Mouse (Mus musculus): ENCODE measurements at regions not wholly inside any gene's neighbourhood (a gene's known extent, or its start where the extent isn't known, plus 50 kb on each side); places are given as distances from the start of the nearest gene placed in this dataset.
"Not testable (repeated sequence)": the region's sequence is repeated elsewhere in the genome, so short reads cannot be mapped to it uniquely, and the experiment has no call there.

GRCm38 (mm10) chr5:148747972-148748764 lies 181.0 kb downstream of the Katnal1 start:
- intact Hi-C loops (cut with DNase I) = no loop called here
- no peak for DNase-seq (ENCODE audit: low spot score in 2 of 2)

GRCm38 (mm10) chr5:148747549-148747948 lies 181.6 kb downstream of the Katnal1 start:
- DNase-seq (ENCODE audit: low spot score in 2 of 2) = no peak
- intact Hi-C loops (cut with DNase I) = no loop called here

- DNase-seq (ENCODE audit: low spot score in 2 of 2) = peak; percentile 21 to 55
- intact Hi-C loops (cut with DNase I) = not testable (repeated sequence)
Observed at GRCm38 (mm10) chr5:148746726-148747125, 182.4 kb downstream of the Katnal1 start.

- DNase-seq (ENCODE audit: low spot score in 2 of 2) = no peak
- intact Hi-C loops (cut with DNase I) = no loop called here
Observed at GRCm38 (mm10) chr5:148744676-148745391, 184.3 kb downstream of the Katnal1 start.

GRCm38 (mm10) chr5:148742158-148742835 lies 186.8 kb downstream of the Katnal1 start:
- DNase-seq (ENCODE audit: low spot score in 2 of 2) = no peak
- intact Hi-C loops (cut with DNase I) = no loop called here

- intact Hi-C loops (cut with DNase I) = no loop called here
- no peak for DNase-seq (ENCODE audit: low spot score in 2 of 2)
Observed at GRCm38 (mm10) chr5:148741267-148742004, 187.7 kb downstream of the Katnal1 start.

GRCm38 (mm10) chr5:148740366-148741266 lies 188.0 kb upstream of the Ubl3 start:
- DNase-seq (ENCODE audit: low spot score in 2 of 2) = no peak
- intact Hi-C loops (cut with DNase I) = no loop called here

GRCm38 (mm10) chr5:148739672-148740071 lies 187.1 kb upstream of the Ubl3 start:
- intact Hi-C loops (cut with DNase I) = no loop called here
- DNase-seq (ENCODE audit: low spot score in 2 of 2) = no peak

- no peak for DNase-seq (ENCODE audit: low spot score in 2 of 2)
- intact Hi-C loops (cut with DNase I) = no loop called here
Observed at GRCm38 (mm10) chr5:148739141-148739540, 186.6 kb upstream of the Ubl3 start.

GRCm38 (mm10) chr5:148729541-148729940 lies 177.0 kb upstream of the Ubl3 start:
- no peak for DNase-seq (ENCODE audit: low spot score in 2 of 2)
- intact Hi-C loops (cut with DNase I) = no loop called here

- no peak for DNase-seq (ENCODE audit: low spot score in 2 of 2)
- intact Hi-C loops (cut with DNase I) = no loop called here
Observed at GRCm38 (mm10) chr5:148728492-148728891, 175.9 kb upstream of the Ubl3 start.

GRCm38 (mm10) chr5:148726442-148726841 lies 173.9 kb upstream of the Ubl3 start:
- no peak for DNase-seq (ENCODE audit: low spot score in 2 of 2)
- intact Hi-C loops (cut with DNase I) = no loop called here

- intact Hi-C loops (cut with DNase I) = no loop called here
- no peak for DNase-seq (ENCODE audit: low spot score in 2 of 2)
Observed at GRCm38 (mm10) chr5:148724470-148724869, 171.9 kb upstream of the Ubl3 start.

- intact Hi-C loops (cut with DNase I) = no loop called here
- DNase-seq (ENCODE audit: low spot score in 2 of 2) = no peak
Observed at GRCm38 (mm10) chr5:148723677-148724227, 171.2 kb upstream of the Ubl3 start.

GRCm38 (mm10) chr5:148720604-148721003 lies 168.0 kb upstream of the Ubl3 start:
- intact Hi-C loops (cut with DNase I) = no loop called here
- DNase-seq (ENCODE audit: low spot score in 2 of 2) = no peak

- DNase-seq (ENCODE audit: low spot score in 2 of 2) = no peak
- intact Hi-C loops (cut with DNase I) = no loop called here
Observed at GRCm38 (mm10) chr5:148716633-148717032, 164.0 kb upstream of the Ubl3 start.

- DNase-seq (ENCODE audit: low spot score in 2 of 2) = no peak
- intact Hi-C loops (cut with DNase I) = no loop called here
Observed at GRCm38 (mm10) chr5:148715218-148715991, 162.8 kb upstream of the Ubl3 start.

- intact Hi-C loops (cut with DNase I) = no loop called here
- no peak for DNase-seq (ENCODE audit: low spot score in 2 of 2)
Observed at GRCm38 (mm10) chr5:148714807-148715206, 162.2 kb upstream of the Ubl3 start.

Measured in left cerebral cortex, postnatal 14 days (tissue).